Comparison of ENCODE assay signal across 10 mouse cellular contexts in the genomic region with DNA sequence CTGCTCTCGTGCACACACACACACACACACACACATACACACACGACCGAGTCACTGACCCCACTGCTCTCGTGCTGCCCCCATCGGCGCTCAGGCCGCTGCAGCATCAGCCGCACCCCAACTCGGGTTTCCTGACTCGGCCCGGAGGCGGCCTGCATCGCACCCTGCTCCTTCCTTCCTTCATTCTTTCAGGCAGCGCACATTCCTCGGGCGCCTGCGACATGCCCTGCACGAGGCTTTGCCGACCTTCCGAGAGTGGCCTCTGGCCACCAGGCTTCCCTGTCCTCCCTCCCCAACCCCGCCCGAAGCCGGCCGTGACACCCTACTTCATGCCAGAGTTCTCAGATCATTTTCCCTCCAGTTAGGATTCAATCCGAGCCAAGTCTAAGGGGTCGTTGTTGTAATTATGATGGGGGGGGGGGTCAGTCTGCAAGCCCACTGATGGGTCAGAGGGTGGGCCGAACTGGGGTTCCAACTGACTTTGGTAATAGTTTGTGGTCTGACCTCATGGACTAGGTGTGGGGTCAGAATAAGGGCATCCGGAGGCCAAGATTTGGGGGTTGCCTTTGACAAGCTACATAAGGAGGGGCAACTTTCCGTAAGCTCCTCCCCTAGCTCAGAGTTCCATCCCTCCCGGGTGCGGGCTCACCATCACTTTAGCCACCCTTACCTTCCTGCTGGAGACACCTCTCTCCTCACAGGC. TPM values are rescaled to one million over a fixed set of nuclear protein-coding genes. Genes with fewer than 3 reads are reported as not detected.
DNase-seq lines count a peak whose midpoint lies in the region; ATAC-seq lines count a peak whose summit lies in the region.
"Had no signal": no experiment of that assay in that cellular context is flagged by ENCODE, and none has a peak within 500 bp of the region (broad histone marks: within the 10 kb centered on the region; RNA-seq: fewer than 3 reads in every experiment).

No protein-coding gene starts in this region.

- H3K27ac ChIP-seq in forebrain, embryonic 15.5 days (replicated peaks) = no peak overlapping the region; the same call in 1 of the 2 replicates
- peak overlapping the region; percentile 70 for H3K27ac ChIP-seq in hindbrain, embryonic 13.5 days
- H3K27ac ChIP-seq: macrophage had no signal

- H3K36me3 ChIP-seq in megakaryocyte, embryonic 14.5 days (replicated peaks; ENCODE audit: low read length) = no peaks in the 10 kb centered on the region
- H3K36me3 ChIP-seq in forebrain, embryonic 15.5 days = no peaks in the 10 kb centered on the region
- H3K36me3 ChIP-seq in hindbrain, embryonic 13.5 days = no peaks in the 10 kb centered on the region

- no peak for ATAC-seq in megakaryocyte, adult 5-6 weeks (ENCODE audit: poor library complexity, severe bottlenecking)
- ATAC-seq in forebrain, embryonic 15.5 days (replicated peaks) = no peak
- no peak for ATAC-seq in hindbrain, embryonic 13.5 days (ENCODE audit: low FRiP score)

- peak; percentile 57 for DNase-seq in liver
- DNase-seq in naive thymus-derived CD4-positive, alpha-beta T cell, adult 2 months (ENCODE audit: low read depth) = peak; percentile 57
- peak; percentile 68 for DNase-seq in urinary bladder, postnatal 14 days (ENCODE audit: low spot score)
- no peak for DNase-seq in layer of hippocampus, adult 18-20 months (ENCODE audit: low spot score in 2 of 2)

- H3K9ac ChIP-seq in forebrain, embryonic 15.5 days (replicated peaks) = 0 out of 2 replicates have a peak overlapping the region, but pooled peaks have one; percentile 13
- H3K9ac ChIP-seq in hindbrain, embryonic 13.5 days = peak overlapping the region; percentile 67

- peaks cover 36% of the 10 kb centered on the region for H3K4me1 ChIP-seq in megakaryocyte, embryonic 14.5 days
- H3K4me1 ChIP-seq in forebrain, embryonic 15.5 days = peaks cover 33% of the 10 kb centered on the region
- peaks cover 57% of the 10 kb centered on the region for H3K4me1 ChIP-seq in hindbrain, embryonic 13.5 days (replicated peaks)

- H3K27me3 ChIP-seq in megakaryocyte, embryonic 14.5 days (replicated peaks) = peaks cover 83% of the 10 kb centered on the region
- peaks cover 25% of the 10 kb centered on the region for H3K27me3 ChIP-seq in forebrain, embryonic 15.5 days
- peaks cover 21% of the 10 kb centered on the region; the same call in 1 of the 2 replicates for H3K27me3 ChIP-seq in hindbrain, embryonic 13.5 days
- H3K27me3 ChIP-seq: Patski had no signal

- H3K4me2 ChIP-seq in forebrain, embryonic 15.5 days (replicated peaks) = peak overlapping the region; percentile 85
- H3K4me2 ChIP-seq in hindbrain, embryonic 13.5 days = peak overlapping the region; percentile 89

- 12% methylated on average over 30 of the region's 31 CpGs for WGBS in forebrain, embryonic 15.5 days
- WGBS in hindbrain, embryonic 13.5 days = 7% methylated on average over 31 of the region's 31 CpGs

- H3K4me3 ChIP-seq in megakaryocyte, embryonic 14.5 days (replicated peaks) = peak overlapping the region; percentile 80
- H3K4me3 ChIP-seq in forebrain, embryonic 15.5 days = peak overlapping the region; percentile 47
- H3K4me3 ChIP-seq in hindbrain, embryonic 13.5 days = peak overlapping the region; percentile 41

- H3K9me3 ChIP-seq in megakaryocyte, embryonic 14.5 days = peaks cover 13% of the 10 kb centered on the region
- H3K9me3 ChIP-seq in forebrain, embryonic 15.5 days = no peaks in the 10 kb centered on the region
- no peaks in the 10 kb centered on the region for H3K9me3 ChIP-seq in hindbrain, embryonic 13.5 days

RNA-seq across cellular contexts. Expression of a gene that starts 5.2 kb away (rescaled TPM):
- 13.8 TPM in 1 of 2 replicates, not detected in the other for polyA plus RNA-seq in megakaryocyte, embryonic 14.5 days (2012; ENCODE audit: insufficient read depth, low replicate concordance)
- total RNA-seq in megakaryocyte, adult 5-6 weeks (2015) = 1.9 and 2.0 TPM in 2 replicates
- total RNA-seq in megakaryocyte, adult 5-6 weeks (2017) = 0.77 and 1.8 TPM in 2 replicates
- 87.3 and 98.1 TPM in 2 replicates for polyA plus RNA-seq in forebrain, embryonic 15.5 days (2015; fragmentation: Nextera tagmentation; extraction: Ambion mirVana)
- polyA plus RNA-seq in hindbrain, embryonic 13.5 days (2015; fragmentation: Nextera tagmentation; extraction: Ambion mirVana) = 234 and 269 TPM in 2 replicates
- total RNA-seq in layer of hippocampus, adult 18-20 months (2021) = 10 to 100 TPM; 30.0 to 35.1 TPM

RNA-seq across cellular contexts. Expression of a gene that starts 23.7 kb away (rescaled TPM):
- 10.5 and 25.7 TPM in 2 replicates for polyA plus RNA-seq in megakaryocyte, embryonic 14.5 days (2012; ENCODE audit: insufficient read depth, low replicate concordance)
- total RNA-seq in megakaryocyte, adult 5-6 weeks (2015) = 78.1 and 107 TPM in 2 replicates
- 59.4 and 63.6 TPM in 2 replicates for total RNA-seq in megakaryocyte, adult 5-6 weeks (2017)
- polyA plus RNA-seq in forebrain, embryonic 15.5 days (2015; fragmentation: Nextera tagmentation; extraction: Ambion mirVana) = 5.4 and 6.0 TPM in 2 replicates
- polyA plus RNA-seq in hindbrain, embryonic 13.5 days (2015; fragmentation: Nextera tagmentation; extraction: Ambion mirVana) = 2.7 and 3.2 TPM in 2 replicates
- total RNA-seq in layer of hippocampus, adult 18-20 months (2021) = under 1 TPM; 0.36 to 0.84 TPM

RNA-seq across cellular contexts. Expression of a gene that starts 57.7 kb away (rescaled TPM):
- not detected in 2 replicates for polyA plus RNA-seq in megakaryocyte, embryonic 14.5 days (2012; ENCODE audit: insufficient read depth, low replicate concordance)
- total RNA-seq in megakaryocyte, adult 5-6 weeks (2015) = not detected in 2 replicates
- total RNA-seq in megakaryocyte, adult 5-6 weeks (2017) = 0.04 TPM in 1 of 2 replicates, not detected in the other
- polyA plus RNA-seq in forebrain, embryonic 15.5 days (2015; fragmentation: Nextera tagmentation; extraction: Ambion mirVana) = 3.4 and 3.7 TPM in 2 replicates
- polyA plus RNA-seq in hindbrain, embryonic 13.5 days (2015; fragmentation: Nextera tagmentation; extraction: Ambion mirVana) = 5.8 and 6.3 TPM in 2 replicates
- total RNA-seq in layer of hippocampus, adult 18-20 months (2021) = 1 to 10 TPM; 2.2 to 2.6 TPM

Comparison
In these comparisons a context has a peak if more than half of its experiments do, and no peak if none do; other contexts are left out.
1. DNase-seq: peak in liver (single experiment), naive thymus-derived CD4-positive, alpha-beta T cell, adult 2 months (single experiment) and urinary bladder, postnatal 14 days (single experiment); none in layer of hippocampus, adult 18-20 months (0 of 2).
2. Peak in every context shown above with its lines, with median percentiles within 50 percentile points of each other: H3K4me3 ChIP-seq.